Mouse (Mus musculus): ENCODE measurements at regions not wholly inside any gene's neighbourhood (a gene's known extent, or its start where the extent isn't known, plus 50 kb on each side); places are given as distances from the start of the nearest gene placed in this dataset.
A peak's percentile ranks its signal among the peaks of the same experiment; 100 is the strongest.
"Not testable (repeated sequence)": the region's sequence is repeated elsewhere in the genome, so short reads cannot be mapped to it uniquely, and the experiment has no call there.

DNA sequence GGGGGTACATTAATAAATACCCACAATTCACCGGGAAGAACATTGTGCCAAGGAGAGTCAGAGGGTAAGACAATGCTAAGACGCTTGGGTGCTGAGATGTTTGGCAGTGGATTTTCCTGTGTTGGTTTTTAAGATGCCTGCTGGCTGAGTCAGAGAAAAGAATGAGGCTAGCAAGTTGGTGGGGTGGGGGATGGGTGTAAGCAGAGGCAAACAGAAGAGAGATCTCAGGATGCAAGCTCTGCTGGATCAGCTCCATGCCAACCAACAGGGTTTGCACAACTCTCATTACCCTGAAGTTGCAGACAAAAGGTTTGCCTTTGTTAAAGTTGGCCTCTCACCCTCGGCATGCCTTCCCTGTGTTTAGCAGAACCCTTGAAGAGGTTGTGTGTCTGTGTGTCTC is 1707.9 kb upstream of the 5930422O12Rik start:
- ATAC-seq: no peak
- Histone ChIP-seq H3K27ac (ENCODE audit: low read length) (no peak overlapping the region), H3K4me2 (ENCODE audit: low read depth, low read length) (no peak overlapping the region), H3K9ac (ENCODE audit: low read depth, low read length) (no peak overlapping the region), H3K4me3 (ENCODE audit: low read length) (no peak overlapping the region), H3K36me3 (ENCODE audit: control insufficient read depth, insufficient read depth, low read length) (no peaks in the 10 kb centered on the region), H3K4me1 (ENCODE audit: control insufficient read depth, insufficient read depth, low read length) (no peaks in the 10 kb centered on the region), H3K9me3 (ENCODE audit: control insufficient read depth, low read length) (no peaks in the 10 kb centered on the region), H3K27me3 (replicated peaks; ENCODE audit: control insufficient read depth, insufficient read depth, low read length) (no peaks in the 10 kb centered on the region)
- WGBS: 45% methylated on average over 3 of the region's 3 CpGs

DNA sequence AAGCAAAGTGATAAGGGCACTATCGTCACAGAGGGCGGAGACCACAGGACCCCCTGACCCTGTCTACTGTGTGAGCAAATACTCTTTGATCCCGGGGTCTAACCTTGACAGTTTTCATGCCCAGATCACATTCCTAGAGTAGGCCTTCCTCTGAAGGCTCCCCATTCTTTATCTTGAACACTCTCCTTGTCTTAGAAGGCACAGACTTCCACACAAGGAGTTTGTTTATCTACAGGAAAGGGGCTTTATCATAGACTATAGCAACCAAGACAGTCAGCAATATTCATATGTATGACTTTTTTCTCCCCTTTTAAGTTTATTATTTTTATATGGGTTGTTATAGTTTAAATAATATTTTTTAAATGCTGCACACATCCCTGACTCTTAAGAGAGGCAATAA is 1703.1 kb upstream of the 5930422O12Rik start:
- Histone ChIP-seq H3K27me3 (replicated peaks; ENCODE audit: control insufficient read depth, insufficient read depth, low read length) (no peaks in the 10 kb centered on the region), H3K36me3 (ENCODE audit: control insufficient read depth, insufficient read depth, low read length) (no peaks in the 10 kb centered on the region), H3K4me1 (ENCODE audit: control insufficient read depth, insufficient read depth, low read length) (no peaks in the 10 kb centered on the region), H3K4me2 (ENCODE audit: low read depth, low read length) (no peak overlapping the region), H3K9ac (ENCODE audit: low read depth, low read length) (no peak overlapping the region), H3K9me3 (ENCODE audit: control insufficient read depth, low read length) (no peaks in the 10 kb centered on the region), H3K27ac (ENCODE audit: low read length) (no peak overlapping the region), H3K4me3 (ENCODE audit: low read length) (no peak overlapping the region)
- WGBS: 43% methylated on average over 3 of the region's 3 CpGs
- ATAC-seq: no peak

DNA sequence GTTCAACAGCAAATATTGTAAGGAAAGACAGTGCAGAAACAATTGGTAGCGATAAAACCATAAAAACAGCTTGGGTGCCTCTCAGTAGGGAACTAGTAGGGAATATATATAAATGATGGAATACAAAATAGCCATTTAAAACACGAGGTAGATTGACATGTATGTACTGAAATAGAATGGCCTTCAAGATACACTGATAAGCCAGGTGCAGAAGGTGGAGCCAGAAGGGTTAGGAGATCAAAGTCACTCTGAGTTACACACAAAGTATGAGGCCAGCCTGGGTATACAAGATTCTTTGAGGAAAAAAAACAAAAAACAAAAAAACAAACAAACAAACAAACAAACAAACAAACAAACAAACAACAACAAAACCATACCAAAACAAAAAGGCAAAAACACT is 1692.9 kb upstream of the 5930422O12Rik start:
- no peaks in the 10 kb centered on the region for H3K27me3 ChIP-seq (replicated peaks; ENCODE audit: control insufficient read depth, insufficient read depth, low read length)
- no peak overlapping the region for H3K4me3 ChIP-seq (ENCODE audit: low read length)
- no peaks in the 10 kb centered on the region for H3K36me3 ChIP-seq (ENCODE audit: control insufficient read depth, insufficient read depth, low read length)
- no peak overlapping the region for H3K9ac ChIP-seq (ENCODE audit: low read depth, low read length)
- H3K9me3 ChIP-seq (ENCODE audit: control insufficient read depth, low read length): no peaks in the 10 kb centered on the region
- 65% methylated on average over 2 of the region's 2 CpGs for WGBS
- H3K27ac ChIP-seq (ENCODE audit: low read length): no peak overlapping the region
- peak; percentile 62 for ATAC-seq
- no peak overlapping the region for H3K4me2 ChIP-seq (ENCODE audit: low read depth, low read length)
- H3K4me1 ChIP-seq (ENCODE audit: control insufficient read depth, insufficient read depth, low read length): no peaks in the 10 kb centered on the region

DNA sequence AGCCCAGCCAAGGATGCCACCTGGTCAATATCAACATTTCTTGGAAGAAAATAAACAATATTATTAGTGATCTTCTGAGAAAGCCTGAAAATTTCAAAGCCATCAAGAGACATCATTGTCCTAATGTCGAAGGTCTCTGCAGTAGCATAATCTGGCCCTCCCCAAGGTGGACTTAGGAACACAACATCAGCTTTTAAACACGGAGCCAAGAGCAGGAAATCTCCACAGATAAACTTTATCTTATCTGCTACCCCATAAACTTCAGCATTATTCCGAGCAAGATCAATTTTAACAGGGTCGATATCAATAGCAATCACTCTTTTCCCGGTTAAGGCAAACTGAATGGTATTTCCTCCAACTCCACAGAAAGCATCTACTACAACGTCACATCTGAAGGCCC is 1691.2 kb upstream of the 5930422O12Rik start:
- not testable (repeated sequence) for H3K27ac ChIP-seq (ENCODE audit: low read length); H3K36me3 ChIP-seq (ENCODE audit: control insufficient read depth, insufficient read depth, low read length); H3K27me3 ChIP-seq (replicated peaks; ENCODE audit: control insufficient read depth, insufficient read depth, low read length); H3K4me3 ChIP-seq (ENCODE audit: low read length); H3K9me3 ChIP-seq (ENCODE audit: control insufficient read depth, low read length); H3K9ac ChIP-seq (ENCODE audit: low read depth, low read length); H3K4me2 ChIP-seq (ENCODE audit: low read depth, low read length); H3K4me1 ChIP-seq (ENCODE audit: control insufficient read depth, insufficient read depth, low read length)
- WGBS: 55% methylated on average over 6 of the region's 6 CpGs
- peak; percentile 94 for ATAC-seq

DNA sequence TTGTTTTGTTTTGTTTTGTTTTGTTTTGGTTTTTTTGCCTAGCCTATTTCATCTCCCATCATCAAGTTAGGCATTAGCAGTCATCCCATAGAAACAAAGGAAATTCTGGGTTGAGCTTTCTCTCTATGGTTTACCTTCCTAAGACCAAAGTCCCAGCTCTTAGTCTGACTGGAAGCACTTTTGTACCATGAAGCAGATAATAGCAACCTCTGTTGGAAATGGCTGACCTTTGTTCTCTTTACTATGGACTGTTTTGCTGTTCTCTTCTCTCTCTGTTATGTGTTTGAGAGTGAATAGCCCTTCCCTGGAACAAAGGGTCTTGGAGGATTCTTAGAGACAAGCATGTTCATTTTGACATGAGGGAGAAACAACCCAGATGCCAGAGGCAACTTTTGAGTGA is 1681.7 kb upstream of the 5930422O12Rik start:
- H3K27me3 ChIP-seq (replicated peaks; ENCODE audit: control insufficient read depth, insufficient read depth, low read length): no peaks in the 10 kb centered on the region
- no peak overlapping the region for H3K27ac ChIP-seq (ENCODE audit: low read length)
- H3K9me3 ChIP-seq (ENCODE audit: control insufficient read depth, low read length): no peaks in the 10 kb centered on the region
- no peak overlapping the region for H3K4me3 ChIP-seq (ENCODE audit: low read length)
- no peak overlapping the region for H3K9ac ChIP-seq (ENCODE audit: low read depth, low read length)
- H3K4me1 ChIP-seq (ENCODE audit: control insufficient read depth, insufficient read depth, low read length): no peaks in the 10 kb centered on the region
- ATAC-seq: peak; percentile 87
- no peaks in the 10 kb centered on the region for H3K36me3 ChIP-seq (ENCODE audit: control insufficient read depth, insufficient read depth, low read length)
- H3K4me2 ChIP-seq (ENCODE audit: low read depth, low read length): no peak overlapping the region

DNA sequence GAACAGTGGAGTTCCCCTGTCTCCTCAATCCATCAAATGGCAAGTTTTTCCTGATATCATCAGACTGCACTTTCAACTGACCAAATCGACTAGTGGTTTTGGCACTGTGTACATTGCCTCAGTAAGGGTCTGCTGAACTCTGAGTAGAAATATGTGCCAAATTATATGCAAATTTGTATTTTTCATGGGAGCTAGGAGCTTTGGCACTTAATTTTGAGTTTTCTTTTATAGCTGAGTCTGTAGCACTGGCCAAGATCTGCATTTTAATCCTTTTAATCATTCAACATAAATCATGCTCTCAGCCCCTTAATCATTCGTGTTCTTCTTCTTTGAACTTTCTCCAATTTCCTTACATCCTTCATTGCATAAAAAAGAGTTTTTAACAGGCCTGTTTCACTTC is 1678.5 kb upstream of the 5930422O12Rik start:
- H3K27me3 ChIP-seq (replicated peaks; ENCODE audit: control insufficient read depth, insufficient read depth, low read length): no peaks in the 10 kb centered on the region
- no peaks in the 10 kb centered on the region for H3K4me1 ChIP-seq (ENCODE audit: control insufficient read depth, insufficient read depth, low read length)
- no peak overlapping the region for H3K27ac ChIP-seq (ENCODE audit: low read length)
- no peak for ATAC-seq
- H3K9me3 ChIP-seq (ENCODE audit: control insufficient read depth, low read length): no peaks in the 10 kb centered on the region
- H3K4me3 ChIP-seq (ENCODE audit: low read length): no peak overlapping the region
- 60% methylated on average over 2 of the region's 2 CpGs for WGBS
- H3K9ac ChIP-seq (ENCODE audit: low read depth, low read length): no peak overlapping the region
- no peaks in the 10 kb centered on the region for H3K36me3 ChIP-seq (ENCODE audit: control insufficient read depth, insufficient read depth, low read length)
- H3K4me2 ChIP-seq (ENCODE audit: low read depth, low read length): no peak overlapping the region

DNA sequence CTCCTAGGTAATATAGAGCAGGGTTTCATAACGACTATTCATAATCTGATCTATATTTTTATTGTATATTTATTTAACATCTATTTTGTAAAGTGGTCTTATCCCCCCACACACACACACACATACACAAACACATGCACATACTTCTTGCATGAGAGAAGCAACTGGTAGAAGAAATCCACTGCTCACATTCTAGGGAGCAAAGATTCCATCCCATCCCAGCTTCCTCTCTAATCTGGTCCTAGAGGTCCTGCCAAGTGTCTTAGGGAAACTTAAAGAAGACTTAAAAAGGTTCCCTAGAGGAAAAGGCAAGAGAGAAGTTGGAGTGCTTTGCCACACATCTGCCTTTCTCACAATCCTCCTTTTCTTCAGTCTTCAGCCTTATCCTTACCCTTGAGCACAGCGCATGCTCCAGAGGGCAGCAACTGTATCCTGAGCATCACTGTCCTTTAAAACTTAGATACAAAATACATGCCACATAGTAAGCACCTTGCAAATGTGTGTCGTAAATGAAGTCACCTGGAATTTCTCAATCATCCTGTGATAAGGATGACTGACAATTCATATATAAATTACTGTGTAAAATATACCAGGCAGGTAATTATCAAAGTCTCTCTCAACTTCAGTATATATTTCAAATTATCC is 1677.9 kb upstream of the 5930422O12Rik start:
- 72% methylated on average over 3 of the region's 3 CpGs for WGBS
- Histone ChIP-seq H3K27ac (ENCODE audit: low read length) (no peak overlapping the region), H3K9ac (ENCODE audit: low read depth, low read length) (no peak overlapping the region), H3K36me3 (ENCODE audit: control insufficient read depth, insufficient read depth, low read length) (no peaks in the 10 kb centered on the region), H3K4me2 (ENCODE audit: low read depth, low read length) (no peak overlapping the region), H3K9me3 (ENCODE audit: control insufficient read depth, low read length) (no peaks in the 10 kb centered on the region), H3K4me3 (ENCODE audit: low read length) (no peak overlapping the region), H3K4me1 (ENCODE audit: control insufficient read depth, insufficient read depth, low read length) (no peaks in the 10 kb centered on the region), H3K27me3 (replicated peaks; ENCODE audit: control insufficient read depth, insufficient read depth, low read length) (no peaks in the 10 kb centered on the region)
- ATAC-seq: peak; percentile 54

DNA sequence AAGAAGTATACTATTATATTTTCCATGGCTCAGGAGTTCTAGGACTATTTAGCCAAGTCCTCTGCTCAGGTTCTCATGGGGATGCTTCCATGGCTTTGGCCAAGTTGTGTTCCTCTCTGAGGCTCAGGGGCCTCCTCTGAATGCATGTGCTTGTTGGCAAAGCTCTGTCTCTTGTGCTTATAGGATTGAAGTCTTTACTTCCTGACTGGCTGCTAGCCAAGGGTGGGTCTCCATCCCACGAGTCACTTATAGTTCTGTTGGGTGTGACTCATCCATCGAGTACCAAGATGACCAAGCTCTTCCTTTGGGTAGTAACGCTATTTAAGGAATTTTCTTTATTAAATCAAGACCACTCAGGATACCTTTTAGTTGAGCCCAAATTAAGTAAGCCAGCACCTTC is 1672.8 kb upstream of the 5930422O12Rik start:
- no peaks in the 10 kb centered on the region for H3K27me3 ChIP-seq (replicated peaks; ENCODE audit: control insufficient read depth, insufficient read depth, low read length)
- no peak for ATAC-seq
- H3K4me1 ChIP-seq (ENCODE audit: control insufficient read depth, insufficient read depth, low read length): no peaks in the 10 kb centered on the region
- H3K4me2 ChIP-seq (ENCODE audit: low read depth, low read length): no peak overlapping the region
- WGBS: 54% methylated on average over 3 of the region's 3 CpGs
- H3K9me3 ChIP-seq (ENCODE audit: control insufficient read depth, low read length): no peaks in the 10 kb centered on the region
- H3K27ac ChIP-seq (ENCODE audit: low read length): no peak overlapping the region
- H3K9ac ChIP-seq (ENCODE audit: low read depth, low read length): no peak overlapping the region
- H3K36me3 ChIP-seq (ENCODE audit: control insufficient read depth, insufficient read depth, low read length): no peaks in the 10 kb centered on the region
- no peak overlapping the region for H3K4me3 ChIP-seq (ENCODE audit: low read length)

DNA sequence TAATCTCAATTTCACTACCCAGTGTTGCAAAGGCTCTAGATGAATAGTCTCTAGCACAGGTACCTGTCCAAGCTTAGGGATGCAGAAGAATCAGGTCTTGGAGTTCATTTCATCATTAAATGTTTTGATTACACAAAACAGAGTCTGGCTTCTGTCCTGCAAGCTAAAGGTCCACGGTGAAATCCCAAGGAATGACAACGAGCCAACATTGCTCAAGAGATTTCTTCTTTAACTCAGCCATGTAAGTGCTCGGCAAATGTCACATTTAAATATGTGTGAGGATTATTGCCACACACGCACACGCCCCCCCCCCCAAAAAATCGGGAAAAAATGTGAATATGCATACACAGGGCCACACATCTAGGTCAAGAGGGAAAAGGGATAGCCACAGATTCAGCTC is 1666.4 kb upstream of the 5930422O12Rik start:
- no peaks in the 10 kb centered on the region for H3K36me3 ChIP-seq (ENCODE audit: control insufficient read depth, insufficient read depth, low read length)
- no peak overlapping the region for H3K9ac ChIP-seq (ENCODE audit: low read depth, low read length)
- 73% methylated on average over 6 of the region's 6 CpGs for WGBS
- no peaks in the 10 kb centered on the region for H3K4me1 ChIP-seq (ENCODE audit: control insufficient read depth, insufficient read depth, low read length)
- no peaks in the 10 kb centered on the region for H3K9me3 ChIP-seq (ENCODE audit: control insufficient read depth, low read length)
- no peak for ATAC-seq
- no peak overlapping the region for H3K4me3 ChIP-seq (ENCODE audit: low read length)
- no peak overlapping the region for H3K4me2 ChIP-seq (ENCODE audit: low read depth, low read length)
- H3K27ac ChIP-seq (ENCODE audit: low read length): no peak overlapping the region
- H3K27me3 ChIP-seq (replicated peaks; ENCODE audit: control insufficient read depth, insufficient read depth, low read length): no peaks in the 10 kb centered on the region

All from intestine, embryonic 16.5 days (tissue).